Mouse (Mus musculus) MEL (cell line): ENCODE measurements around the gene Col6a1. TPM values are rescaled to one million over a fixed set of nuclear protein-coding genes. Genes with fewer than 3 reads are reported as not detected.

Source experiments
- DNase-seq: peaks from one replicate; pipeline ENCODE4 v3.0.0; 2011; ENCODE audit warnings: low read depth, low spot score
- H3K27ac ChIP-seq: 2 replicates; pipeline ENCODE4 v1.5.1; 2012; ENCODE audit warnings: low read depth, mild to moderate bottlenecking, control low read depth, low read length, moderate library complexity; ENCODE audit not compliant: control insufficient read depth
- H3K27me3 ChIP-seq, 2 experiments: fragments of 150-350 bp in 1 of 2; sonication (generic) in 1 of 2; 2 replicates each; pipeline ENCODE4 v1.6.1; 2012; ENCODE audit warnings: low read length in 2 of 2, mild to moderate bottlenecking in 2 of 2, improper control_type of control experiment in 1 of 2, moderate library complexity in 1 of 2; ENCODE audit not compliant: insufficient read depth in 2 of 2, control insufficient read depth in 1 of 2
- H3K36me3 ChIP-seq, 2 experiments: 2 replicates each; pipeline ENCODE4 v1.6.1; 2012 to 2014; ENCODE audit warnings: low read length in 2 of 2, improper control_type of control experiment in 1 of 2, inconsistent platforms in 1 of 2, mild to moderate bottlenecking in 1 of 2; ENCODE audit not compliant: insufficient read depth in 2 of 2, control insufficient read depth in 1 of 2
- H3K4me1 ChIP-seq, 2 experiments: fragments of 150-350 bp in 1 of 2; sonication (generic) in 1 of 2; 2 replicates each; pipeline ENCODE4 v1.6.1; 2012; ENCODE audit warnings: low read length in 2 of 2, improper control_type of control experiment in 1 of 2, mild to moderate bottlenecking in 1 of 2; ENCODE audit not compliant: insufficient read depth in 2 of 2, control insufficient read depth in 1 of 2
- H3K4me3 ChIP-seq, 2 experiments: fragments of 150-350 bp in 1 of 2; sonication (generic) in 1 of 2; 2 replicates each; pipeline ENCODE4 v1.5.1; 2012; ENCODE audit warnings: low read depth in 2 of 2, low read length in 2 of 2, mild to moderate bottlenecking in 2 of 2, moderate library complexity in 2 of 2, control low read depth in 1 of 2, improper control_type of control experiment in 1 of 2; ENCODE audit not compliant: control insufficient read depth in 1 of 2, insufficient read depth in 1 of 2
- H3K79me2 ChIP-seq: 2 replicates; pipeline ENCODE4 v1.6.1; 2012; ENCODE audit warnings: mild to moderate bottlenecking, low read length, moderate library complexity; ENCODE audit not compliant: control insufficient read depth, poor library complexity, insufficient read depth
- H3K9ac ChIP-seq: 2 replicates; pipeline ENCODE4 v1.6.1; 2012; ENCODE audit warnings: low read depth, mild to moderate bottlenecking, control low read depth, low read length, moderate library complexity; ENCODE audit not compliant: control insufficient read depth, poor library complexity, severe bottlenecking
- H3K9me3 ChIP-seq: fragments of 150-350 bp; sonication (generic); replicated peaks from 2 replicates; pipeline ENCODE4 v1.6.1; 2012; ENCODE audit warnings: mild to moderate bottlenecking, low read length, improper control_type of control experiment, moderate library complexity; ENCODE audit not compliant: insufficient read depth
- BHLHE40 ChIP-seq: IDR thresholded peaks from 2 replicates; pipeline ENCODE4 v1.6.1; 2012; ENCODE audit warnings: low read depth, mild to moderate bottlenecking, inconsistent platforms, low read length, improper control_type of control experiment, borderline replicate concordance
- CTCF ChIP-seq, 3 experiments: IDR thresholded peaks in 2 of 3; conservative IDR thresholded peaks in 1 of 3; 2 replicates each; pipeline ENCODE4 v1.5.1; 2011 to 2012; ENCODE audit warnings: low read length in 3 of 3, low read depth in 2 of 3, mild to moderate bottlenecking in 2 of 3, improper control_type of control experiment in 1 of 3, inconsistent platforms in 1 of 3, mixed read lengths in 1 of 3, moderate library complexity in 1 of 3; ENCODE audit not compliant: control insufficient read depth in 1 of 3, insufficient read depth in 1 of 3, poor library complexity in 1 of 3, severe bottlenecking in 1 of 3
- E2F4 ChIP-seq: IDR thresholded peaks from 2 replicates; pipeline ENCODE4 v1.6.1; 2011; ENCODE audit warnings: low read depth, low read length, improper control_type of control experiment, borderline replicate concordance
- EP300 ChIP-seq, 2 experiments: IDR thresholded peaks; 2 replicates each; pipeline ENCODE4 v1.6.1; 2011; ENCODE audit warnings: improper control_type of control experiment in 2 of 2, low read length in 2 of 2, low read depth in 1 of 2, mild to moderate bottlenecking in 1 of 2
- ETS1 ChIP-seq: IDR thresholded peaks from 2 replicates; pipeline ENCODE4 v1.6.1; 2012; ENCODE audit warnings: low read depth, mild to moderate bottlenecking, inconsistent platforms, low read length, improper control_type of control experiment, moderate library complexity
- GABPA ChIP-seq: IDR thresholded peaks from 2 replicates; pipeline ENCODE4 v1.6.1; 2012; ENCODE audit warnings: low read depth, mild to moderate bottlenecking, inconsistent platforms, low read length, improper control_type of control experiment, moderate library complexity
- GATA1 ChIP-seq: IDR thresholded peaks from 2 replicates; pipeline ENCODE4 v1.6.1; 2011; ENCODE audit warnings: low read depth, low read length, improper control_type of control experiment
- HCFC1 ChIP-seq: IDR thresholded peaks from 2 replicates; pipeline ENCODE4 v1.6.1; 2012; ENCODE audit warnings: low read depth, mild to moderate bottlenecking, inconsistent platforms, low read length, improper control_type of control experiment, moderate library complexity
- JUND ChIP-seq: IDR thresholded peaks from 2 replicates; pipeline ENCODE4 v1.6.1; 2011; ENCODE audit warnings: low read depth, mild to moderate bottlenecking, improper control_type of control experiment, low read length
- MAX ChIP-seq: IDR thresholded peaks from 2 replicates; pipeline ENCODE4 v1.6.1; 2011; ENCODE audit warnings: low read length, improper control_type of control experiment
- MAZ ChIP-seq: IDR thresholded peaks from 2 replicates; pipeline ENCODE4 v1.6.1; 2012; ENCODE audit warnings: low read depth, mild to moderate bottlenecking, inconsistent platforms, low read length, improper control_type of control experiment
- MEF2A ChIP-seq: IDR thresholded peaks from 2 replicates; pipeline ENCODE4 v1.6.1; 2014; ENCODE audit warnings: low read depth, mild to moderate bottlenecking, inconsistent platforms, low read length, improper control_type of control experiment; ENCODE audit not compliant: poor library complexity, insufficient replicate concordance, severe bottlenecking; ENCODE audit errors: extremely low read depth
- MXI1 ChIP-seq: IDR thresholded peaks from 2 replicates; pipeline ENCODE4 v1.6.1; 2011; ENCODE audit warnings: mild to moderate bottlenecking, low read depth, low read length, improper control_type of control experiment
- MYC ChIP-seq: IDR thresholded peaks from 2 replicates; pipeline ENCODE4 v1.6.1; 2011; ENCODE audit warnings: low read depth, mild to moderate bottlenecking, low read length, improper control_type of control experiment, moderate library complexity
- NELFE ChIP-seq: IDR thresholded peaks from 2 replicates; pipeline ENCODE4 v1.6.1; 2011; ENCODE audit warnings: low read depth, low read length, improper control_type of control experiment
- NRF1 ChIP-seq: IDR thresholded peaks from 2 replicates; pipeline ENCODE4 v1.6.1; 2014; ENCODE audit warnings: low read depth, mild to moderate bottlenecking, inconsistent platforms, low read length, improper control_type of control experiment, moderate library complexity; ENCODE audit not compliant: poor library complexity, insufficient read depth, severe bottlenecking
- POLR2A ChIP-seq, 2 experiments: IDR thresholded peaks; 2 replicates each; pipeline ENCODE4 v1.6.1; 2011 to 2012; ENCODE audit warnings: low read length in 2 of 2, mild to moderate bottlenecking in 2 of 2, control low read depth in 1 of 2, improper control_type of control experiment in 1 of 2, low read depth in 1 of 2, moderate library complexity in 1 of 2; ENCODE audit not compliant: control insufficient read depth in 1 of 2, insufficient read depth in 1 of 2, poor library complexity in 1 of 2
- POLR2AphosphoS5 ChIP-seq: IDR thresholded peaks from 2 replicates; pipeline ENCODE4 v1.6.1; 2012; ENCODE audit warnings: low read depth, borderline replicate concordance, mild to moderate bottlenecking, inconsistent platforms, low read length, moderate library complexity, mixed read lengths
- RCOR1 ChIP-seq: IDR thresholded peaks from 2 replicates; pipeline ENCODE4 v1.6.1; 2012; ENCODE audit warnings: low read depth, mild to moderate bottlenecking, inconsistent platforms, low read length, improper control_type of control experiment
- SIN3A ChIP-seq: IDR thresholded peaks from 2 replicates; pipeline ENCODE4 v1.6.1; 2012; ENCODE audit warnings: low read length, improper control_type of control experiment, inconsistent platforms
- TBP ChIP-seq: IDR thresholded peaks from 2 replicates; pipeline ENCODE4 v1.8.0; 2011; ENCODE audit warnings: low read depth, low read length, improper control_type of control experiment
- USF1 ChIP-seq: IDR thresholded peaks from 2 replicates; pipeline ENCODE4 v1.6.1; 2014; ENCODE audit warnings: low read depth, mild to moderate bottlenecking, inconsistent platforms, low read length, improper control_type of control experiment, moderate library complexity
- USF2 ChIP-seq, 2 experiments: IDR thresholded peaks; 2 replicates each; pipeline ENCODE4 v1.6.1; 2011 to 2012; ENCODE audit warnings: improper control_type of control experiment in 2 of 2, low read length in 2 of 2, borderline replicate concordance in 1 of 2, inconsistent platforms in 1 of 2, low read depth in 1 of 2, mild to moderate bottlenecking in 1 of 2; ENCODE audit not compliant: insufficient read depth in 1 of 2
- ZKSCAN1 ChIP-seq: IDR thresholded peaks from 2 replicates; pipeline ENCODE4 v1.6.1; 2012; ENCODE audit warnings: low read depth, mild to moderate bottlenecking, inconsistent platforms, low read length, improper control_type of control experiment, moderate library complexity
- ZNF384 ChIP-seq: IDR thresholded peaks from 2 replicates; pipeline ENCODE4 v1.6.1; 2012; ENCODE audit warnings: low read depth, mild to moderate bottlenecking, inconsistent platforms, low read length, improper control_type of control experiment
- polyA plus RNA-seq, 2 experiments: library from polyadenylated mRNA; stranded (reverse) in 1 of 2; unstranded in 1 of 2; fragments of >175 nt in 1 of 2; fragments of >200 nt in 1 of 2; gene quantifications; 2 replicates each; pipeline versions ENCODE4 v1.2.1 to v1.2.4; 2012; ENCODE audit warnings: low replicate concordance in 2 of 2, low read depth in 1 of 2; ENCODE audit not compliant: insufficient read length in 2 of 2, insufficient read depth in 1 of 2, missing spikeins in 1 of 2
- total RNA-seq: library from RNA; depleted of rRNA; stranded (reverse); fragments of 300-350 nt; gene quantifications from 2 replicates; pipeline ENCODE4 v1.2.3, GENCODE M21; 2012

Gene Col6a1
- total and polyA plus RNA-seq, 3 experiments, result not detected

- H3K9me3 ChIP-seq, result no peaks in the 10 kb centered on the region
- no peak for DNase-seq
- H3K36me3 ChIP-seq, result no peaks in the 10 kb centered on the region
- no peak overlapping the region for H3K9ac ChIP-seq
- no peaks in the 10 kb centered on the region for H3K4me1 ChIP-seq
- TF ChIP-seq GABPA (no peak), HCFC1 (no peak), GATA1 (no peak), MAX (no peak), TBP (no peak), E2F4 (no peak), USF2 (IDR thresholded peaks at IDR 0.05; ENCODE audit: borderline replicate concordance in 1 of 2, insufficient read depth in 1 of 2, low read depth in 1 of 2, low read length in 2 of 2) (no peak), POLR2AphosphoS5 (no peak), NELFE (no peak), RCOR1 (no peak), JUND (no peak), MAZ (no peak), MYC (no peak), CTCF (IDR thresholded peaks at IDR 0.05 in 2 of 3, conservative IDR thresholded peaks at IDR 0.05 in 1 of 3; ENCODE audit: control insufficient read depth in 1 of 3, insufficient read depth in 1 of 3, low read depth in 2 of 3, low read length in 3 of 3, poor library complexity in 1 of 3, severe bottlenecking in 1 of 3) (no peak), MEF2A (no peak), EP300 (IDR thresholded peaks at IDR 0.05; ENCODE audit: low read depth in 1 of 2, low read length in 2 of 2) (no peak), ETS1 (no peak), MXI1 (no peak)
- no peak overlapping the region for H3K27ac ChIP-seq
- no peaks in the 10 kb centered on the region for H3K79me2 ChIP-seq
- H3K27me3 ChIP-seq, result no peaks in the 10 kb centered on the region; a peak in 1 of 4 replicates
- H3K4me3 ChIP-seq, result no peak overlapping the region
Observed at GRCm38 (mm10) chr10:76764927-76765326, 39.0 kb upstream of the Col6a1 start.

GRCm38 (mm10) chr10:76763016-76763415, 37.0 kb upstream of the Col6a1 start:
- H3K79me2 ChIP-seq, result no peaks in the 10 kb centered on the region
- no peaks in the 10 kb centered on the region for H3K36me3 ChIP-seq

More at GRCm38 (mm10) chr10:76763016-76763415, 37.0 kb upstream of the Col6a1 start:
- H3K9ac ChIP-seq, result no peak overlapping the region
- H3K27me3 ChIP-seq, result peaks cover 1 to 2% of the 10 kb centered on the region in 2 experiments; a peak in 3 of 4 replicates
- DNase-seq, result no peak
- no peaks in the 10 kb centered on the region for H3K9me3 ChIP-seq
- TF ChIP-seq POLR2A (IDR thresholded peaks at IDR 0.05; ENCODE audit: control insufficient read depth in 1 of 2, insufficient read depth in 1 of 2, low read depth in 1 of 2, low read length in 2 of 2, poor library complexity in 1 of 2) (no peak), HCFC1 (no peak), NRF1 (no peak), JUND (no peak), ZNF384 (no peak), BHLHE40 (no peak), ZKSCAN1 (no peak), SIN3A (no peak), USF1 (no peak), NELFE (no peak)
- H3K4me3 ChIP-seq, result no peak overlapping the region
- no peak overlapping the region for H3K27ac ChIP-seq
- no peaks in the 10 kb centered on the region for H3K4me1 ChIP-seq
